Mouse (Mus musculus) liver, adult 2 months (tissue): ENCODE data around the gene Slc25a27. TPM values are rescaled to one million over a fixed set of nuclear protein-coding genes. Genes with fewer than 3 reads are reported as not detected.

Source experiments
- DNase-seq: peaks from one replicate; pipeline ENCODE4 v3.0.0-alpha.2; 2011; ENCODE audit warnings: low read depth, low spot score; ENCODE audit errors: extremely low read depth
- H3K27ac ChIP-seq: fragments of 200-500 bp; replicated peaks from 2 replicates; pipeline ENCODE4 v1.5.1; 2012; ENCODE audit warnings: low read depth, mild to moderate bottlenecking, control low read depth, inconsistent platforms, low read length; ENCODE audit not compliant: insufficient read depth
- H3K27me3 ChIP-seq: fragments of 200-500 bp; 2 replicates; pipeline ENCODE4 v1.6.1; 2012; ENCODE audit warnings: mild to moderate bottlenecking, moderate library complexity, low read length, inconsistent platforms; ENCODE audit not compliant: control insufficient read depth, insufficient read depth
- H3K36me3 ChIP-seq: fragments of 200-500 bp; 2 replicates; pipeline ENCODE4 v1.6.1; 2012; ENCODE audit warnings: low read length, inconsistent platforms; ENCODE audit not compliant: control insufficient read depth, insufficient read depth
- H3K4me1 ChIP-seq: fragments of 200-500 bp; 2 replicates; pipeline ENCODE4 v1.6.1; 2011; ENCODE audit warnings: low read length; ENCODE audit not compliant: control insufficient read depth, insufficient read depth
- H3K4me3 ChIP-seq: fragments of 200-500 bp; 2 replicates; pipeline ENCODE4 v1.5.1; 2011; ENCODE audit warnings: low read depth, mild to moderate bottlenecking, control low read depth, low read length, moderate library complexity; ENCODE audit not compliant: insufficient read depth
- H3K79me2 ChIP-seq: fragments of 200-500 bp; 2 replicates; pipeline ENCODE4 v1.6.1; 2012; ENCODE audit warnings: inconsistent platforms, mild to moderate bottlenecking, low read length, moderate library complexity; ENCODE audit not compliant: control insufficient read depth, insufficient read depth
- H3K9ac ChIP-seq: fragments of 200-500 bp; 2 replicates; pipeline ENCODE4 v1.6.1; 2012; ENCODE audit warnings: low read depth, mild to moderate bottlenecking, control low read depth, inconsistent platforms, low read length
- CTCF ChIP-seq: fragments of 200-500 bp; IDR thresholded peaks from 2 replicates; pipeline ENCODE4 v1.5.1; 2011; ENCODE audit warnings: low read depth, low read length, control low read depth
- POLR2A ChIP-seq: fragments of 200-500 bp; IDR thresholded peaks from 2 replicates; pipeline ENCODE4 v1.6.1; 2011; ENCODE audit warnings: low read length, control low read depth; ENCODE audit not compliant: insufficient read depth; ENCODE audit errors: extremely low read depth
- whole genome bisulfite sequencing: fragments of 180-500 bp; shearing (Covaris S2); methylation state at CpG from one replicate; pipeline ENCODE4 v1.1.7; 2018; 5-methylcytosine and 5-hydroxymethylcytosine counted together
- polyA plus RNA-seq: library from polyadenylated mRNA; depleted of rRNA; stranded (reverse); fragments of >200 nt; gene quantifications from 2 replicates; pipeline ENCODE4 v1.2.3, GENCODE M21; 2012
- total RNA-seq: library from RNA; depleted of rRNA; stranded (reverse); fragments of >200 nt; gene quantifications from 2 replicates; pipeline ENCODE4 v1.2.3, GENCODE M21; 2014

Gene Slc25a27
- total and polyA plus RNA-seq, 2 experiments, result 1.2 to 2.6 TPM

DNA sequence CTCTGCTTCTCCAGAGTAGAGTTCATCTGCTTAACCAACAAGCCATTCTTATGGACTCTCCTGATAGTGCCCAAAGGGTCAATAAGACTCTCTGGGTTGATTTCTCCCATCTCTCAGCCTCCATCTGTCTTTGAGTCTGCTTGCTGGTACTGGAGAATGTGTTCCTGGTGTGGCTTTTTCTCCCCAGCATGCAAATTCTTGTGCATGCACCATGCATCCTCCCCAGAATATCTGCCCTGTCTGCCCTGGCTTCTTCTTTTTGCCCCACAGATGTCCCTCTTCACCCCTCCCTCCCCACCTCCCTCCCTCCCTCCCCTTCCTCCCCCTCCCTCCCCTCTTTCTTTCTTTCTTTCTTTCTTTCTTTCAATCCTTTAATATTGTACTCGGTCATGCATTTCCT, 10.3 kb upstream of the Slc25a27 start:
- DNase-seq, result no peak
- Histone ChIP-seq H3K36me3 (peaks cover 17% of the 10 kb centered on the region), H3K9ac (no peak overlapping the region), H3K79me2 (peaks cover 3% of the 10 kb centered on the region; the same call in 1 of the 2 replicates), H3K4me3 (no peak overlapping the region), H3K27ac (no peak overlapping the region), H3K27me3 (no peaks in the 10 kb centered on the region), H3K4me1 (peaks cover 10% of the 10 kb centered on the region)
- WGBS, result 63% methylated on average over 1 of the region's 1 CpGs
- TF ChIP-seq CTCF (no peak), POLR2A (no peak)

DNA sequence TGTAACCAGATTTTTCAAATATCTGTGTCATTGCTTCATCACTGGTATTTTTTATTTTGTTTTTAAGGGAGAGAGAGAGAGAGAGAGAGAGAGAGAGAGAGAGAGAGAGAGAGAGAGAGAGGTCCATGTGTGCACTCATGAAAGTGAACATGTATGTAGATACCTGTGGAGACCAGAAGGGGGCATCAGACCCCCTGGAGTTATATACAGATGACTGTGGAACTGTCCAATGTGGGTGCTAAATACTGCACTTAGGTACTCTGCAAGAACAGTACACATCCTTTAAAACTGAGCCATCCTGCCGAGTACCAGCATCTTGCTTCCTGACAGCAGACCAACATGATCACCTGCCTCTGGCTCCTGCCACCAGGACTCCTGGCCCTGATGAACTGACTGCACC, 9.2 kb upstream of the Slc25a27 start:
- Histone ChIP-seq H3K9ac (no peak overlapping the region), H3K4me3 (no peak overlapping the region), H3K27ac (no peak overlapping the region), H3K4me1 (peaks cover 15% of the 10 kb centered on the region), H3K36me3 (peaks cover 17% of the 10 kb centered on the region), H3K27me3 (no peaks in the 10 kb centered on the region), H3K79me2 (peaks cover 4% of the 10 kb centered on the region; the same call in 1 of the 2 replicates)
- 93% methylated on average over 1 of the region's 1 CpGs for WGBS
- DNase-seq, result no peak
- TF ChIP-seq POLR2A (no peak), CTCF (0 out of 2 replicates have a peak, but pooled peaks have one; percentile 2)

DNA sequence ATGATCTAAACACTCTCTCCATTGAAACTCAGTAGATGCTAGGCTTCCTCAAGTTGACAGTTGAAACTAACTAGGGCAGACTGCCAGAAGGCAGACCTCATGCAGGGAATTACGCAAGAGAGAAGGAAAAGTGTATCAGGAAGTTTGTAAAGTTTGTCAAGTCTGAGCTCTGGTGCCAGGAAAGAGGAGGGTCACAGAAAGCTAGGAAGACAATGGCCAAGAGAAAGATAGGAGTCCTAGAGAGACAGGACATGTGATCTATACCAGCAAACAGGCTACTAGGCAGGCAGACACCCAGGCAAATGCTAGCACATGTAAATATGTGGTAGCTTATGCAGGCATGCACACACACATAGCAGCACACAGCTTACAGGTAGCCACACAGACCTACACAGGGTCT, 8.2 kb upstream of the Slc25a27 start:
- no peak overlapping the region for H3K9ac ChIP-seq
- 9% methylated on average over 1 of the region's 1 CpGs for WGBS
- H3K4me1 ChIP-seq, result peaks cover 17% of the 10 kb centered on the region
- no peak for TF ChIP-seq CTCF
- no peak for TF ChIP-seq POLR2A
- H3K36me3 ChIP-seq, result peaks cover 10% of the 10 kb centered on the region
- H3K27ac ChIP-seq, result no peak overlapping the region
- DNase-seq, result peak; percentile 70
- H3K27me3 ChIP-seq, result no peaks in the 10 kb centered on the region
- H3K4me3 ChIP-seq, result no peak overlapping the region
- H3K79me2 ChIP-seq, result peaks cover 6% of the 10 kb centered on the region; the same call in 1 of the 2 replicates

DNA sequence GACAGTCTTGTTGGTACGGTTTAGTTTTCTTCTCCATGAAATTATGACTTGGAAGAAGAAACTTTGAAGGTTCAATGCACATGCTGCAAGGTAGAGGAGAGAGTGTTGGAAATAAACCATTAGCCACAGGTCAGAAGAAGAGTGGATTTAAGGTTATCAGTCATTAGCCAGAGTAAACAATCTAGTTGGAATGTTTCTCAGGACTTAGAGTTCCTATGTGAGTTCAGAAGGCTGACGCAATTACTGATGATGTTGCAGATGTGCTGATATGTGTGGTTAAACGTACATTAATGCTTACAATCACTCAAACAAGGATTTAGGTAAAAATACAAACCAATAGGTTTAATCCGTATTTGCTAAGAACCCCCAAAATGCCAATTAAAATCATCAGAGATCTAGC, 4.9 kb upstream of the Slc25a27 start:
- Histone ChIP-seq H3K79me2 (peaks cover 8% of the 10 kb centered on the region; the same call in 1 of the 2 replicates), H3K4me3 (no peak overlapping the region), H3K9ac (no peak overlapping the region), H3K4me1 (peaks cover 20% of the 10 kb centered on the region), H3K27ac (peak overlapping the region; percentile 50), H3K27me3 (no peaks in the 10 kb centered on the region), H3K36me3 (no peaks in the 10 kb centered on the region; the same call in 1 of the 2 replicates)
- TF ChIP-seq CTCF, result no peak
- no peak for TF ChIP-seq POLR2A
- WGBS, result 26% methylated on average over 4 of the region's 4 CpGs
- DNase-seq, result peak; percentile 94

DNA sequence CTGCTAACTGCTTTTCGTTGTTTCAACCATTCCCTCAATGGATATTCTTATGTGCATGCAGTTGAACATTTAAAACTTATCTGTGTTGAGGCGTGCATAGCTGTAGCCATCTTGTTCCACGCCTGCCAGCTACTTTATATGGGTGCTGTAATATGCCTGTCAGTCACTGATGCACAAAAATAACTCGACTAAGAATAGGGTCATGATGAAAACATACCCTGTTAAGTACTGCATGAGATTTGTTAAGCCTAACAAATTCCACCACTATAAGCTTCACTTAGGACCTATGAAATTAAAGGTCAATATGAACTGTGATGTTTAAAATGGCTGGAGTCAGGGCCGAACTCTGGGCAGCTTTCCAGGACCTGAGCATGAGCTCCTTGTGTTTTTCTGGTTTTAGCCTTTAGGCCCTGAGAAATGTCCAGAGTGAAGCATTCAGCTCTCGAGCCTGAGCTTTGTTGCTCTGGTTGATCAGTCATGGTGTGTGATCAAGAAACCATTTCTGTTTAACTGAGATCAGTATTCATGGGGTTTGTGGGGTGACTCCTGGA, 2.2 kb upstream of the Slc25a27 start:
- peak overlapping the region; percentile 32; the same call in 1 of the 2 replicates for H3K4me3 ChIP-seq
- peak; percentile 38 for DNase-seq
- no peak for TF ChIP-seq CTCF
- TF ChIP-seq POLR2A, result no peak
- H3K79me2 ChIP-seq, result peaks cover 8% of the 10 kb centered on the region; the same call in 1 of the 2 replicates
- WGBS, result 48% methylated on average over 6 of the region's 6 CpGs
- peaks cover 16% of the 10 kb centered on the region for H3K4me1 ChIP-seq
- H3K27ac ChIP-seq, result peak overlapping the region; percentile 15; the same call in 1 of the 2 replicates
- H3K27me3 ChIP-seq, result no peaks in the 10 kb centered on the region
- no peak overlapping the region for H3K9ac ChIP-seq
- no peaks in the 10 kb centered on the region for H3K36me3 ChIP-seq

DNA sequence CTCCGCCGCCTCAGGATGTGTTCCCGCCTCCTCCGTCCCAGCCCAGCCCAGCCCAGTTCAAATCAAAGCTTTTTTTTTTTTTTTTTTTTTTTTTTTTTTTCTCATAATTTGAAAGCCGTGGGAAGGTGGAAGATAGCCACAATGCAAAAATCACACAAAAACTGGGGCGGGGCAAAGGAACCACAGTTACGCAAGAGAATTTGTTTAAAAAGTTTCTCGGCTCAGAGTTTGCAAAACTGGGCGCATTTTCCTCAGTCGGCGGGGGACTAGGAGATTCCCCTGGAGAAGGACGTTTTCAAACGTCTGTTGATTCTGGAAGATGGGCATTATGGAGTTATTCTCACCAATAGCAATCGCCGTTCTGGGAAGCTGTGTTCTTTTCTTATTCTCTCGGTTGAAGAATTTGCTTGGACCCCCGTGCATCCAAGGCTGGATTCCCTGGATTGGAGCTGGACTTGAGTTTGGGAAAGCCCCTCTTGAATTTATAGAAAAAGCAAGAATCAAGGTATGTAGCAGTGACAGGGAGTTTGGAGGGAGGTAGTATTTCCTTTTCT, 353 bp upstream of the Slc25a27 start, which contains the start of gene Cyp39a1:
Gene Cyp39a1 (plus strand): TSS at position 136 of the 554 bp plus-strand sequence.
- DNase-seq, result no peak

More for the DNA sequence above, 353 bp upstream of the Slc25a27 start, which contains the start of gene Cyp39a1:
- Histone ChIP-seq H3K4me1 (peaks cover 13% of the 10 kb centered on the region), H3K27me3 (no peaks in the 10 kb centered on the region), H3K9ac (peak within 1 kb of the TSS; percentile 79), H3K36me3 (no peaks in the 10 kb centered on the region), H3K4me3 (peak within 1 kb of the TSS; percentile 91), H3K79me2 (peaks cover 5% of the 10 kb centered on the region; the same call in 1 of the 2 replicates), H3K27ac (peak within 1 kb of the TSS; percentile 78)
- under 1% methylated on average over 17 of the region's 17 CpGs for WGBS
- TF ChIP-seq CTCF (no peak), POLR2A (no peak)
